Mouse (Mus musculus): ENCODE results near the gene Plxna4.

Gene Plxna4

GRCm38 (mm10) chr6:32251674-32252073, 336.3 kb downstream of the Plxna4 start:
- no peak for DNase-seq (ENCODE audit: low read depth, low spot score)

DNA sequence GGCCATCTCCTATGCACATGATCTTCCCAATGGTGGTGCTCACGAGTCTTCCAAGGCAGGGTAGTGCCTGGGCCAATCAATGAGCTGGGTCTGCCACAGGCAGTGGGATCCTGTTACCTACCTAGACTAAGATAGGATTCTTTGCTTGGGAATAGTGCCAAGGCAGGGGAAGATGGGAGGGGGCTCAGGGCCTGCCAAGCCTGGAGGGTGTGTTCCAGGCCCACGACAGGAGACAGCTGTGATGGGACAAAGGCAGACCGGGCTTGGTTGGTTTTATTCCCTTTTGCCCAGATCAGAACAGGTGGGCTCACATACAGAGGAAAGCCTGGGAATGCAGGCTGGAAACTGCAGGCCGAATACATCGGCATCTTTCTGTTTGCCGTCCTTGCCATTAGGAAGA, 342.0 kb downstream of the Plxna4 start:
- DNase-seq (ENCODE audit: low read depth, low spot score), result no peak

GRCm38 (mm10) chr6:32243040-32243439, 345.0 kb downstream of the Plxna4 start:
- DNase-seq (ENCODE audit: low read depth, low spot score), result no peak

DNA sequence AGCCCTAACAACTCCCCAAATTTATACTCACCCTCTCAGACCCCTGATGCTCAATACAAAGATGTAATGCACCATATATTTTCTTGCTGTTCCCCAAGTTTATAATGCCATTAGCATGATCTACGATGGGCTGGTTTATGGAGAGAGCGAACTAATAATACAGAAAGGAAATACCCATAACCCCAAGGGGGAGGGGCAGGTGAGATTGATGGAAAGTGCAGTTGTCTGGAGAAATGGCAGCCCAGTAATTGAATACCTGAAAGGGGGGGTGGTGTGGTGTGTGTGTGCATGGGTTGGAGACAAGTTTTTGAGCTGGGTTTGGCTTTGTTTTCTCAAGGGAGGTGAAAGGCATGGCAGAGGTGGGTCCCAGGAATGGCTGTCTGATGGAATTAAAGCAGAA, 356.6 kb downstream of the Plxna4 start:
- no peak for DNase-seq (ENCODE audit: low read depth, low spot score)

GRCm38 (mm10) chr6:32226636-32227035, 361.4 kb downstream of the Plxna4 start:
- DNase-seq (ENCODE audit: low read depth, low spot score), result no peak

DNA sequence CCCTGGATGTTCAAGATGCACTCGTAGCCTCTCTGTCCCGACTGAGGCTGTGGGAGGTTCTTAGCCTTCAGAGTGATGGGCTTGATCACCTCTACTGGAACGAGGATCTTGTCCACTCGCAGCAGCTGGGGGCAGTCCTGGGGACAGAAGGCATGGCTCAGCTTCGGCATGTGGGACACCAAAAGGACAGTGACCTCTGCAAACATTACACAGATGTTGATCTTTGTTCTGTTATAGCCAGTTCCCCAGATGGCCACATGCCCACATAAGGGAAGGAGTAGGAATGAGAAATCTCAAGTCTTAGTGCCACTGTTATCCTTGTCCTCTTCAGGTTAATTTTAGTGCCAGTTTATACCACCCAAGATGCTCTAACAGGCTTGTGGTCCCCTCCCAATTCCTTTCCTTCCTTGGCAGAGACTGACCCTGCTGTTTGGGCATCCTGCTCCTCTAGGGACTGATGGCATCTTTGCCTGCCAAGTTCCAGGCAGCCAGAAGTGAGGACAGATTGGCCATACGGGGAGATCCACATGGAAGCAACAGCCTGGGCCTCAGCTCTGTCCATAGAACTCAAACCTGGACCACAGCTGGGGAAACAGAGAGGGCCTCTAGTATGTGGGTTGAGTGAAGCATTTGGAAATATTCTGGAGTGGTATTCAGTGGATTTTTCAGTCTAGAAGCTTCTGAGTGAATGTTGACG, 363.8 kb downstream of the Plxna4 start:
- no peak for DNase-seq (ENCODE audit: low read depth, low spot score)

GRCm38 (mm10) chr6:32220765-32221164, 367.2 kb downstream of the Plxna4 start:
- no peak for DNase-seq (ENCODE audit: low read depth, low spot score)

GRCm38 (mm10) chr6:32218544-32218943, 369.4 kb downstream of the Plxna4 start:
- DNase-seq (ENCODE audit: low read depth, low spot score), result no peak

GRCm38 (mm10) chr6:32212439-32212838, 375.6 kb downstream of the Plxna4 start:
- no peak for DNase-seq (ENCODE audit: low read depth, low spot score)

- no peak for DNase-seq (ENCODE audit: low read depth, low spot score)
Measured at GRCm38 (mm10) chr6:32210139-32210538, 377.9 kb downstream of the Plxna4 start.

- DNase-seq (ENCODE audit: low read depth, low spot score), result no peak
Measured at GRCm38 (mm10) chr6:32208951-32209350, 379.0 kb downstream of the Plxna4 start.

GRCm38 (mm10) chr6:32204253-32204652, 383.7 kb downstream of the Plxna4 start:
- DNase-seq (ENCODE audit: low read depth, low spot score), result no peak

- DNase-seq (ENCODE audit: low read depth, low spot score), result no peak
Measured at GRCm38 (mm10) chr6:32203389-32203788, 384.6 kb downstream of the Plxna4 start.

DNA sequence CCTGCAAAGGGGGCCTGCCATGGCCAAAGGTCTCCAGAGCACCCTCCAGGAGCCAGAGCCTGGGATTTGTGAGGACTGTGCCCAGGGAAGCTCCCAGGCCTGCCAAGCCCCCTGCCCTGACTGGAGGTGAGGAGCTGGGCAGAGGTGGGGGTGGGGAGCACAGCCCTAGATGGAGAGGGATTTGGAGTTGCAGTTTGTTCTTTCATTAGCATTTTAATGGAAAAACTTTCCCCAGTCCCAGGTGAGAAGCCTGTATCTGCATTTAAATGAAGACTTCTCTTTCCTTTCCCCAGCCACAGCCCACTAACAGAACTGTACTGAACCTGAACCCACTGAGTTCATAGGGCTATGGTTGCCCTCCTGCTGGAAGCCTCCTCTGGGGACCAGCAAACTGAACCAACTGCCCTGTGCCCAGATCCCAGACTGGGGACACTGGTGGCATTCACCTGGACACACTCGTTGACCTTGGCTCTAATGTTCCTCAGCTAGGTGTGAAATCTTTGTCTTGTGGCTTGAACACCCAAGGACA, 385.3 kb downstream of the Plxna4 start:
- no peak for DNase-seq (ENCODE audit: low read depth, low spot score)

- DNase-seq (ENCODE audit: low read depth, low spot score), result no peak
Measured at GRCm38 (mm10) chr6:32201506-32201905, 386.5 kb downstream of the Plxna4 start.

GRCm38 (mm10) chr6:32199616-32200015, 388.4 kb downstream of the Plxna4 start:
- DNase-seq (ENCODE audit: low read depth, low spot score), result no peak

DNA sequence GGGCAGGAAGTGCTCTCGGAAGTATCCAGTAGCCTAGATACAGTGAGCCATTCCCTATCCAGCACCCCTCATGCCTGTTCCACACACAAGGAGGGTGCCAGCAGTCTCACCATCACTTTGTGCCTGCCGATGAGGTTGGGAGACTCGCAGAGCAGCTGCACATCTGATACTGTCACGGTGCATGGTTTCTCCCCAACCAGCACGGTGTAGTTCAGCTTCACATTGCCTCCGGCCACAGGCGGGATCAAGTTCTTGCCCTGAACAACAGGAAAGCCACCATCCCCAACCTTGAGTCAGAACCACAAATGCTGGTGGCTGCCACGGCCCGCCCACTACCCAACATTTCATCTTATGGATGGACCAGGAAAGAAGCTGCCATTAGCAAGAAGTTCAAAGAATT, 391.1 kb downstream of the Plxna4 start:
- DNase-seq (ENCODE audit: low read depth, low spot score), result no peak

GRCm38 (mm10) chr6:32193046-32193445, 394.9 kb downstream of the Plxna4 start:
- DNase-seq (ENCODE audit: low read depth, low spot score), result no peak

DNA sequence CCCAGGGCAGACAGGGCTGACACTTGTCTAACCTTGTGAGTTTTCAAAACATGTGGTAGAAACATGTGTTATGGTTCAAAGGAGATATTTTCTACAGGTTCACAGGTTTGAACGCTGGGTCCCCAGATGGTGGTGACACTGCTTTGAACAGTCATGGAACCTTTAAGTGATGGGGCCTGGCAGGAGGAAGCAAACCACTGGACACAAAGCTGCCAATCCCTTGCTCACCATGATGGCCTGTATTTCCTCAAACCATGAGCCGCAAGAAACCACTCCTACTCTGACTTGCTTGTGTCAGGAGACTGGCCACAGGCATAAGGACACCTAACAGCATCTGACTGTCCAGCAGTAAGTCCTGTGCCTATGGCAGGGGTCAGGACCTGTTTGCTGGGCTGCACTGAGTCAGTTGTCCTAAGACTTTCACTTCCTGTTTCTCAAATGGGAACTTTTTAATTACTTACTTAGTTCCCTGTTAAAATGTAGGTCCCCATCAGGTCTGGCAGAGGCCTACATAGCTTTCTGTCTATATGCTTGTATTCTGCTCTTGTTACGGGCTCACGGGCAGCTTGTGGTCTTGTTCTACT, 403.5 kb downstream of the Plxna4 start:
- peak; percentile 7 for DNase-seq (ENCODE audit: low read depth, low spot score)

- DNase-seq (ENCODE audit: low read depth, low spot score), result no peak
Measured at GRCm38 (mm10) chr6:32183651-32184185, 404.3 kb downstream of the Plxna4 start.

DNA sequence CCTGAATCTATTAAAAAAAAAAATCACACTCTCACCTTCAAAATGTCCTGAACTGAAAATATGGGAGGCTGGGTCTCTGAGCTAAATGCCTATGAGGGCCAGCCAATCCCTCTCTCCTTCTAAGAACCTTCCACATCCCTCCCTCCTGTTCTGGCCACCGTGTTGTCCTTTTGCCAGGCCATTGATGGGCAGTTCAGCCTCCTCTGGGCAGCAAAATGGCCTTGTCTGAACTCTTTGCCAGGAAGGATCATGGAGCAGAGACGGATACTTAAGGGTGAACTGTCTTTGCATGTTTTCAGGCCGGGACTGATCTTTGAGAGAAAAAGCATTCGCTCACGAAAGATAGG, 408.0 kb downstream of the Plxna4 start:
- DNase-seq (ENCODE audit: low read depth, low spot score), result no peak

DNA sequence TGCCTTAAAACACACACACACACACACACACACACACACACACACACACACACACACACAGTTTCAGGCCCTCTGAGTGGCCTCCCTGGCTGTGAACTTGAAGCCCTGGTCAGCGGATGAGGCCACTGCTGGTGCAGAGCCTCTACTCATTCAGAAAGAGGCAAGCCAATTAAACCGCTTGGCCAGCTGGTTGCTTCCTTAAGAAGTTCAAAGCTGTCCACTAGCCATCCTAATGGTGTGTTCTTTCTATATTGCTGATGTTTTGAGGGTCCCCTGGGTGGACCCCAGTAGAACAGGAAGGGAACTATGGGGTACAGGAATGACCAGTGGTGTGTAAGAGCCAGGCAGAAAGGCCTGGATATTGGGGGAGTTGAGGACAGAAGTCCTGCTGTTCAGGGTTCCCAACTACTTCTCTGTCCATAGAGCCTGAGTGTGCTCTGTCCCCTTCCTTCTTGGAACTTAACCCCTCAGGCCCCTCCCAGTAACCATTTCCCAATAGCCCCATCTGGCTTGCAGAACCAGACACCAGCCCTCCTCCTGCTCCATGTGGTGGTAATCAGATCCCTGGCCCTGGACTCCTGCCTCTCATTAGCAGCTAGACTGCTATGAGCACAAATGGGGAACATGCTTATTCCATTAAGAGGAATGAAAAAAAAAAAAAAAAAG, 408.5 kb downstream of the Plxna4 start:
- no peak for DNase-seq (ENCODE audit: low read depth, low spot score)

GRCm38 (mm10) chr6:32177905-32178304, 410.1 kb downstream of the Plxna4 start:
- no peak for DNase-seq (ENCODE audit: low read depth, low spot score)
